12 mouse cellular contexts compared by ENCODE assay signal in the genomic region with DNA sequence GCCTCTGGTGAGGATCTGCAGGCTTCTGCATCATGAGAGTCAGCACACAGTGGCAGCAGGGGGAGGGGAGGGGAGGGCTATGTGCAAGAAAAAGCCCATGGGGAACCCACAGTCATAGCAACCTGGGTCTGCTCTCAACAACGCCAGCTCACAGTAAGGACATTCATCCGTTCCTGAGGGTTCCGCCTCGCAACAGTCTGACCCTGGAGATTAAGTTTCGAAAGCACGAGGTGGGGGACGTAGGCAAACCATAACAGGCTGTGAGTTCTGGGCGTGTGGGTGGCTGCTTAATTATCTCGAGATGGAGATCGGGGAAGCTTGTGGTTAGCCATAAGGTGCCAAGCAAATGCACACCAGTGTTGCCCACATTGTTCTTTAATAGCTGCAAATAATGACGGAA. TPM values are rescaled to one million over a fixed set of nuclear protein-coding genes. Genes with fewer than 3 reads are reported as not detected.
DNase-seq lines count a peak whose midpoint lies in the region; ATAC-seq and TF ChIP-seq lines count a peak whose summit lies in the region.
"Had no signal": no experiment of that assay in that cellular context is flagged by ENCODE, and none has a peak within 500 bp of the region (broad histone marks: within the 10 kb centered on the region; RNA-seq: fewer than 3 reads in every experiment).

No protein-coding gene starts in this region.

- no peaks in the 10 kb centered on the region for H3K36me3 ChIP-seq in forebrain, embryonic 10.5 days (replicated peaks)
- H3K36me3 ChIP-seq in forebrain, embryonic 16.5 days (ENCODE audit: control insufficient read depth, insufficient read depth), result no peaks in the 10 kb centered on the region
- H3K36me3 ChIP-seq in hindbrain, embryonic 10.5 days, result no peaks in the 10 kb centered on the region
- H3K36me3 ChIP-seq in midbrain, embryonic 11.5 days (ENCODE audit: control insufficient read depth, insufficient read depth, low read length), result no peaks in the 10 kb centered on the region
- H3K36me3 ChIP-seq in intestine, postnatal 0 days (ENCODE audit: control insufficient read depth, insufficient read depth), result no peaks in the 10 kb centered on the region

- no peak overlapping the region for H3K9ac ChIP-seq in forebrain, embryonic 16.5 days (replicated peaks; ENCODE audit: low read depth, low read length)
- H3K9ac ChIP-seq in midbrain, embryonic 11.5 days (ENCODE audit: low read length), result no peak overlapping the region
- H3K9ac ChIP-seq in intestine, postnatal 0 days (ENCODE audit: low read depth, low read length), result no peak overlapping the region
- H3K9ac ChIP-seq: liver, embryonic 14.5 days had no signal

- WGBS in forebrain, embryonic 10.5 days, result 56% methylated on average over 11 of the region's 11 CpGs
- WGBS in forebrain, embryonic 16.5 days, result 29% methylated on average over 11 of the region's 11 CpGs
- 48% methylated on average over 11 of the region's 11 CpGs for WGBS in hindbrain, embryonic 10.5 days
- WGBS in midbrain, embryonic 11.5 days, result 38% methylated on average over 11 of the region's 11 CpGs
- WGBS in intestine, postnatal 0 days, result 65% methylated on average over 11 of the region's 11 CpGs

- DNase-seq in forebrain, embryonic 10.5 days (ENCODE audit: extremely low spot score, low spot score), result peak; percentile 16
- DNase-seq in Muller cell, postnatal 12 days (ENCODE audit: inconsistent ontology term), result peak; percentile 68
- peak; percentile 9 for DNase-seq in hindbrain, embryonic 10.5 days (ENCODE audit: low spot score)
- DNase-seq in midbrain, embryonic 11.5 days (ENCODE audit: low spot score, missing footprints), result peak; percentile 83
- DNase-seq in kidney, adult 8-10 months, result no peak
- no peak for DNase-seq in natural killer cell, adult 2 months (ENCODE audit: low spot score in 2 of 2)

- H3K27me3 ChIP-seq in forebrain, embryonic 10.5 days (ENCODE audit: poor library complexity, severe bottlenecking), result 0 out of 2 replicates have a peak, but pooled peaks cover 3% of the 10 kb centered on the region
- H3K27me3 ChIP-seq in forebrain, embryonic 16.5 days (replicated peaks; ENCODE audit: control insufficient read depth, insufficient read depth, low read length), result 0 out of 2 replicates have a peak, but pooled peaks cover 2% of the 10 kb centered on the region
- no peaks in the 10 kb centered on the region for H3K27me3 ChIP-seq in hindbrain, embryonic 10.5 days (ENCODE audit: insufficient read depth, poor library complexity, severe bottlenecking)
- no peaks in the 10 kb centered on the region for H3K27me3 ChIP-seq in midbrain, embryonic 11.5 days (ENCODE audit: control insufficient read depth, insufficient read depth, low read length)
- H3K27me3 ChIP-seq in intestine, postnatal 0 days (replicated peaks; ENCODE audit: control insufficient read depth, insufficient read depth, low read length), result no peaks in the 10 kb centered on the region

- H3K4me2 ChIP-seq in forebrain, embryonic 16.5 days (ENCODE audit: low read length), result no peak overlapping the region
- no peak overlapping the region for H3K4me2 ChIP-seq in midbrain, embryonic 11.5 days
- H3K4me2 ChIP-seq in intestine, postnatal 0 days (replicated peaks; ENCODE audit: low read depth), result no peak overlapping the region

- no peaks in the 10 kb centered on the region for H3K9me3 ChIP-seq in forebrain, embryonic 10.5 days
- H3K9me3 ChIP-seq in forebrain, embryonic 16.5 days (ENCODE audit: control insufficient read depth, low read length), result no peaks in the 10 kb centered on the region
- no peaks in the 10 kb centered on the region for H3K9me3 ChIP-seq in hindbrain, embryonic 10.5 days
- no peaks in the 10 kb centered on the region for H3K9me3 ChIP-seq in midbrain, embryonic 11.5 days (ENCODE audit: control insufficient read depth, low read length)
- H3K9me3 ChIP-seq in intestine, postnatal 0 days (ENCODE audit: control insufficient read depth), result no peaks in the 10 kb centered on the region

- ATAC-seq in forebrain, embryonic 16.5 days, result no peak; the same call in 1 of the 2 replicates
- ATAC-seq in midbrain, embryonic 11.5 days (ENCODE audit: low FRiP score), result no peak
- ATAC-seq in intestine, postnatal 0 days, result no peak
- ATAC-seq: CD4-positive, CD25-positive, alpha-beta regulatory T cell, adult 4 months; inflammation-experienced regulatory T-cells, adult 6 months had no signal

- no peak for TF ChIP-seq CTCF in intestine, postnatal 0 days (IDR thresholded peaks at IDR 0.05; ENCODE audit: low read depth)

- no peak overlapping the region for H3K27ac ChIP-seq in forebrain, embryonic 10.5 days
- H3K27ac ChIP-seq in forebrain, embryonic 16.5 days (ENCODE audit: low read length), result no peak overlapping the region
- no peak overlapping the region for H3K27ac ChIP-seq in hindbrain, embryonic 10.5 days
- H3K27ac ChIP-seq in midbrain, embryonic 11.5 days (ENCODE audit: low read depth, low read length), result no peak overlapping the region
- no peak overlapping the region for H3K27ac ChIP-seq in intestine, postnatal 0 days (ENCODE audit: low read depth, low read length)
- H3K27ac ChIP-seq: liver, embryonic 14.5 days had no signal

- H3K4me1 ChIP-seq in forebrain, embryonic 10.5 days, result peaks cover 27% of the 10 kb centered on the region
- peaks cover 4% of the 10 kb centered on the region for H3K4me1 ChIP-seq in forebrain, embryonic 16.5 days (replicated peaks; ENCODE audit: control insufficient read depth, insufficient read depth, low read length)
- peaks cover 25% of the 10 kb centered on the region for H3K4me1 ChIP-seq in hindbrain, embryonic 10.5 days (replicated peaks)
- H3K4me1 ChIP-seq in midbrain, embryonic 11.5 days (ENCODE audit: control insufficient read depth, insufficient read depth, low read length), result no peaks in the 10 kb centered on the region; the same call in 1 of the 2 replicates
- no peaks in the 10 kb centered on the region for H3K4me1 ChIP-seq in intestine, postnatal 0 days (replicated peaks; ENCODE audit: control insufficient read depth, insufficient read depth, low read length)

- H3K4me3 ChIP-seq in forebrain, embryonic 10.5 days, result no peak overlapping the region
- no peak overlapping the region for H3K4me3 ChIP-seq in forebrain, embryonic 16.5 days (replicated peaks; ENCODE audit: low read length)
- H3K4me3 ChIP-seq in hindbrain, embryonic 10.5 days, result no peak overlapping the region
- no peak overlapping the region for H3K4me3 ChIP-seq in midbrain, embryonic 11.5 days (ENCODE audit: low read depth, low read length)
- H3K4me3 ChIP-seq in intestine, postnatal 0 days (ENCODE audit: low read depth, low read length), result no peak overlapping the region
- H3K4me3 ChIP-seq: erythroblast, embryonic 14.5 days had no signal

RNA-seq across cellular contexts. Expression of a gene that starts 34.5 kb away (rescaled TPM):
- 234 and 236 TPM in 2 replicates for polyA plus RNA-seq in forebrain, embryonic 10.5 days (2016; fragmentation: Nextera tagmentation; extraction: Ambion mirVana)
- 131 and 139 TPM in 2 replicates for polyA plus RNA-seq in forebrain, embryonic 16.5 days (2015; fragmentation: Nextera tagmentation; extraction: Ambion mirVana)
- 204 and 213 TPM in 2 replicates for polyA plus RNA-seq in hindbrain, embryonic 10.5 days (2016; fragmentation: Nextera tagmentation; extraction: Ambion mirVana)
- polyA plus RNA-seq in midbrain, embryonic 11.5 days (2014; fragmentation: Nextera tagmentation; extraction: Ambion mirVana), result 166 and 185 TPM in 2 replicates
- 256 and 274 TPM in 2 replicates for polyA plus RNA-seq in intestine, postnatal 0 days (2015; fragmentation: Nextera tagmentation; extraction: Ambion mirVana)

RNA-seq across cellular contexts. Expression of a gene that starts 42.3 kb away (rescaled TPM):
- polyA plus RNA-seq in forebrain, embryonic 10.5 days (2016; fragmentation: Nextera tagmentation; extraction: Ambion mirVana), result 0.52 and 0.58 TPM in 2 replicates
- polyA plus RNA-seq in forebrain, embryonic 16.5 days (2015; fragmentation: Nextera tagmentation; extraction: Ambion mirVana), result 0.42 and 0.62 TPM in 2 replicates
- 1.5 and 1.8 TPM in 2 replicates for polyA plus RNA-seq in hindbrain, embryonic 10.5 days (2016; fragmentation: Nextera tagmentation; extraction: Ambion mirVana)
- polyA plus RNA-seq in midbrain, embryonic 11.5 days (2014; fragmentation: Nextera tagmentation; extraction: Ambion mirVana), result 1.0 and 1.3 TPM in 2 replicates
- polyA plus RNA-seq in intestine, postnatal 0 days (2015; fragmentation: Nextera tagmentation; extraction: Ambion mirVana), result 0.18 and 0.20 TPM in 2 replicates
- polyA plus RNA-seq: CD4-positive, CD25-positive, alpha-beta regulatory T cell, adult 4 months; inflammation-experienced regulatory T-cells, adult 6 months had no signal

RNA-seq across cellular contexts. Expression of a gene that starts 58.0 kb away (rescaled TPM):
- polyA plus RNA-seq in forebrain, embryonic 10.5 days (2016; fragmentation: Nextera tagmentation; extraction: Ambion mirVana), result 17.8 and 18.0 TPM in 2 replicates
- 27.3 and 28.1 TPM in 2 replicates for polyA plus RNA-seq in forebrain, embryonic 16.5 days (2015; fragmentation: Nextera tagmentation; extraction: Ambion mirVana)
- polyA plus RNA-seq in hindbrain, embryonic 10.5 days (2016; fragmentation: Nextera tagmentation; extraction: Ambion mirVana), result 14.4 and 16.5 TPM in 2 replicates
- 5.0 and 5.6 TPM in 2 replicates for polyA plus RNA-seq in midbrain, embryonic 11.5 days (2014; fragmentation: Nextera tagmentation; extraction: Ambion mirVana)
- polyA plus RNA-seq in intestine, postnatal 0 days (2015; fragmentation: Nextera tagmentation; extraction: Ambion mirVana), result 2.4 and 2.6 TPM in 2 replicates

Comparison
In these comparisons a context has a peak if more than half of its experiments do, and no peak if none do; other contexts are left out.
1. DNase-seq: peak in forebrain, embryonic 10.5 days (single experiment), Muller cell, postnatal 12 days (single experiment), hindbrain, embryonic 10.5 days (single experiment) and midbrain, embryonic 11.5 days (single experiment); none in kidney, adult 8-10 months (0 of 2) and natural killer cell, adult 2 months (0 of 2).